Mouse (Mus musculus) ovary, postnatal 36 days (tissue): ENCODE measurements around the gene Brms1l.
"Not testable (repeated sequence)": the region's sequence is repeated elsewhere in the genome, so short reads cannot be mapped to it uniquely, and the experiment has no call there.

Source experiments
- DNase-seq: peaks from one replicate; pipeline ENCODE4 v3.0.0; 2022; ENCODE audit warnings: low spot score, mixed read lengths

Brms1l gene

GRCm38 (mm10) chr12:55836199-55836951, at the start of gene Brms1l:
Brms1l (plus strand) TSS chr12:55836324.
- peak; percentile 95 for DNase-seq

GRCm38 (mm10) chr12:55794485-55794884, 41.6 kb upstream of the Brms1l start:
- not testable (repeated sequence) for DNase-seq

- no peak for DNase-seq
These were observed 39.0 kb upstream of the Brms1l start for GRCm38 (mm10) chr12:55797103-55797502.

- no peak for DNase-seq
These were observed 37.4 kb upstream of the Brms1l start for GRCm38 (mm10) chr12:55798745-55799144.

- no peak for DNase-seq
These were observed 36.0 kb upstream of the Brms1l start for GRCm38 (mm10) chr12:55800144-55800543.

GRCm38 (mm10) chr12:55801131-55801530, 35.0 kb upstream of the Brms1l start:
- no peak for DNase-seq

GRCm38 (mm10) chr12:55805035-55805434, 31.1 kb upstream of the Brms1l start:
- DNase-seq: no peak

DNA sequence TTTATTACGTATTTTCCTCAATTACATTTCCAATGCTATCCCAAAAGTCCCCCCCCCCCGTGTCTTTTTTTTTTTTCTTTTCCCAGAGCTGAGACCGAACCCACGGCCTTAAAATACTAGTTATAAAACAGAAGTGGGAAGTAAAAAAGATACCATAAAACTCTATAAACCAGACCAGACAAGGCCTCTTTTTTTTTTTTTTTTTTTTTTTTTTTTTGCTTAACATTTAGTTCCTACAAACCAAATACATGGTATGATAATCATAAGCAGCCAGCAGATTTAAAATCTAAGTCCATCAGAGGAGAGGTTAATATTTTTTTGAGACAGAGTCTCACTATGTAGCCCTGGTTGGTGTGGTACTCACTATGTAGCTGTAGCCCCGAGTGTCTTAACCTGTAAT, 19.6 kb upstream of the Brms1l start:
- no peak for DNase-seq

DNA sequence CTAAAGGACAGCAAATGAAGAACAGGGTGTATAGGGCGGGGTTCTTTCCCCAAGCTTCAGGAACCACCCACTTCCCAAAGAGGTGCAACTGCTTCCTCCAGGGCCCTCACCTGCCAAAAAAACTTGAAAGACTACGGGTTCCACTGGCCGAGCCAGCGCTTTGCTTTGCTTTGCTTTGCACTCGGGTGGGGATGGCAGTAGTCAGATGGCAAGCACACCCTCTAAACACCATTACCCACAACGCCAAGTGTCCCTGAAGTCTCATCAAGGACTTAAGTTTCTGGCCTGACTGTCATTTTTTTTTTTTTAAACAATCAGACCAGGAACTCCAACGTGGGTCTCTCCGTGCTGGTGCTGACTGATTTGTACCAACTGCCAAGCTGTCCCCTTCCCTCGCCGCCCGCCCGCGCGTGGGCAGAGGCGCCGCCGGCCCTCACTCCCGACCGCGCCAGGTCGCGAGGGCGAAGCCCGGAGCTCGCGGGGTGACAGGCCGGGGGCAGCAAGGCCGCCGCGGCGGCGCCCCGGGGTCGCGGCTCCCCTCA, 15.9 kb upstream of the Brms1l start:
- DNase-seq: no peak

DNA sequence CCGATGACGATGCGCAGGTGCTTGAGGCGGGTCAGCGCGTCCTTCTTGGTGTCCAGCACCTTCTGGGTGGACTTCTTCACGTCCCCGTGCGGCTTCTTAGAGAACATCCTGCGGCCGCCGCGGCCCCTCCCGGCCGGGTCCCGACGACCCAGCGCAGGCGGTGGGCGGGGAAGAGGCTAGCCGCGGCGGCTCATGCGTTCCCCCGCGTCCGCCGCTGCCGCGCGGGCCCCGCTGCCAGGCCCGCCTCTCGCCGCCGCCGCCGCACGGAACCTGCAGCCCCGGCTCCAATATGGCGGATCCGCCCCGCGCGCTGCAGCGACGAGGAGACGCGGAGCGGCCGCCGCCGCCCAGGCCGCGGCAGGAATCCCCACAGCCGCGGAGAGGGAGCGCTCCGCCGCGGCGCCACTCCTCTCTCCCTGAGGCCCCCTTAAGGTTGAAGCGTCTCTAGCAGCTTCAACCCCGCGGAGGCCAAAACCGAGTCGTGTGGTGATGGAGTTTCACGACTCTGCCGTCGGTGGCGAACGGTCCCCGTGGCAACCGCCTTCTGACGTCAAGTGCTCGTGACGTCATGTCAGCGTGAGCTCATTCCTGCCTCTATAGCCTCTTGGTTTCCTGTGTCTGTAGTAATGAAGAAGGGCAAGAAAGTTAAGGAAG, 15.3 kb upstream of the Brms1l start, which contains the start of gene Ralgapa1:
Gene Ralgapa1, minus strand, starts transcription at position 507 of the 654 bp plus-strand sequence.
- DNase-seq: peak; percentile 82

- no peak for DNase-seq
These were observed 12.1 kb upstream of the Brms1l start for GRCm38 (mm10) chr12:55824027-55824426.

GRCm38 (mm10) chr12:55825537-55825936, 10.6 kb upstream of the Brms1l start:
- no peak for DNase-seq

GRCm38 (mm10) chr12:55831101-55831500, 5.0 kb upstream of the Brms1l start:
- peak; percentile 69 for DNase-seq

- no peak for DNase-seq
These were observed 3.2 kb upstream of the Brms1l start for GRCm38 (mm10) chr12:55832961-55833360.

GRCm38 (mm10) chr12:55833906-55834625, 2.1 kb upstream of the Brms1l start:
- no peak for DNase-seq

GRCm38 (mm10) chr12:55834891-55835290, 1.2 kb upstream of the Brms1l start:
- DNase-seq: no peak

GRCm38 (mm10) chr12:55835857-55836198, 296 bp upstream of the Brms1l start:
- no peak for DNase-seq

DNA sequence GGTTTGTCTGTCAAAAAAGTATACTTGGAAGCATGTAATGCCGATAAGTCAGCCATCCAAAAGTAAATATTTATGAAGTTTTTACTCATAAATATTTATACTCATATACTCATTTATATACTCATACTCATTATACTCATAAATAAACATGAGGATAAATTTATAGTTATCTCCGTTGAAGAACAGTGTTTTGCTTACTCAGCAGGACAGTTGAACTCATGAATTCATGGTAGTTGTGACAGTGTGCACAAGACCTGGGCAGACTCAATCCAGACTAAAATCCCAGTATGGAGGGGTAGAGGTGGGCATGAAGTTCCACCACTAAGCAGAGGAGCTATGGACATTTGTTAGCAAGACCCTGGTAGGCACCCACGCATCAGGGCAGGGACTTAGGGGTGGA, 1.4 kb downstream of the Brms1l start:
- no peak for DNase-seq

DNA sequence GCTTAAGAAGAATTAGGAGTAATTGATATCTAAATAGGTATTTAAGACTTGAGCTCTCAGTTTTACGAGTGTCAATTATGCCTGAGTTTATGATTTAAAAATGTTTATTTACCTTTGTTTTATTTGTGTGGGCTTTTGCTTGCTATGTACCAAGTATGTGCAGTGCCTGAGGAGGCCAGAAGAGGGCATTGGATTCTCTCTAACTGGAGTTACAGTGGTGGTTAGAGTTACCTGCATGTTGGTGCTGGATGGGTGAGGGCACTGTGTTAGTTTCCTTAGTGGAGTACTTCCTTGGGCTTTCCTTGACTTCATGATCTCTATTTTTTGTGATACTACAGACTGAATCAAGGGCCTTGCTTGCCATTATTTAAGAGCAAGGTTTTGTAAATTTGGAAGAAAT, 10.6 kb downstream of the Brms1l start:
- no peak for DNase-seq

- no peak for DNase-seq
These were observed 11.7 kb downstream of the Brms1l start for GRCm38 (mm10) chr12:55847851-55848250.

GRCm38 (mm10) chr12:55850650-55851049, 14.5 kb downstream of the Brms1l start:
- DNase-seq: no peak
